Mouse (Mus musculus) ES-E14 (cell line): ENCODE measurements around the gene BC034090. TPM values are rescaled to one million over a fixed set of nuclear protein-coding genes. Genes with fewer than 3 reads are reported as not detected.
"Not testable (repeated sequence)": the region's sequence is repeated elsewhere in the genome, so short reads cannot be mapped to it uniquely, and the experiment has no call there.

Experiments
- DNase-seq: peaks from one replicate; pipeline ENCODE4 v3.0.0-alpha.2; 2013; ENCODE audit warnings: low read depth, low spot score
- H3K27ac ChIP-seq: 2 replicates; pipeline ENCODE4 v1.5.1; 2012; ENCODE audit warnings: low read depth, mild to moderate bottlenecking, low read length, moderate library complexity, mixed read lengths; ENCODE audit not compliant: poor library complexity, insufficient read depth, severe bottlenecking
- H3K36me3 ChIP-seq: 2 replicates; pipeline ENCODE4 v1.6.1; 2012; ENCODE audit warnings: mild to moderate bottlenecking, low read length, moderate library complexity, mixed read lengths; ENCODE audit not compliant: control insufficient read depth, poor library complexity, insufficient read depth, severe bottlenecking
- H3K4me1 ChIP-seq, 2 experiments: fragments of 150-350 bp in 1 of 2; sonication (generic) in 1 of 2; 2 replicates each; pipeline ENCODE4 v1.6.1; 2012; ENCODE audit warnings: low read length in 2 of 2, mild to moderate bottlenecking in 1 of 2, mixed read lengths in 1 of 2; ENCODE audit not compliant: control insufficient read depth in 2 of 2, insufficient read depth in 2 of 2, poor library complexity in 1 of 2
- H3K4me3 ChIP-seq, 2 experiments: fragments of 150-350 bp in 1 of 2; sonication (generic) in 1 of 2; 2 replicates each; pipeline ENCODE4 v1.5.1; 2012; ENCODE audit warnings: low read length in 2 of 2, low read depth in 1 of 2, mild to moderate bottlenecking in 1 of 2, mixed read lengths in 1 of 2; ENCODE audit not compliant: insufficient read depth in 1 of 2, poor library complexity in 1 of 2, severe bottlenecking in 1 of 2
- H3K9ac ChIP-seq: 2 replicates; pipeline ENCODE4 v1.6.1; 2012; ENCODE audit warnings: low read depth, mild to moderate bottlenecking, low read length, mixed read lengths; ENCODE audit not compliant: poor library complexity, insufficient read depth, severe bottlenecking
- H3K9me3 ChIP-seq: fragments of 150-350 bp; sonication (generic); 2 replicates; pipeline ENCODE4 v1.6.1; 2012; ENCODE audit warnings: low read depth, mild to moderate bottlenecking, low read length; ENCODE audit not compliant: control insufficient read depth, insufficient read depth
- CHD2 ChIP-seq: IDR thresholded peaks from 2 replicates; pipeline ENCODE4 v1.6.1; 2014; ENCODE audit warnings: mild to moderate bottlenecking, low read depth, low read length, inconsistent platforms
- HCFC1 ChIP-seq: IDR thresholded peaks from 2 replicates; pipeline ENCODE4 v1.6.1; 2012; ENCODE audit warnings: low read length, inconsistent platforms, borderline replicate concordance; ENCODE audit not compliant: insufficient read depth
- MAFK ChIP-seq: IDR thresholded peaks from 2 replicates; pipeline ENCODE4 v1.6.1; 2014; ENCODE audit warnings: mild to moderate bottlenecking, low read depth, low read length, inconsistent platforms; ENCODE audit not compliant: insufficient read depth
- ZC3H11A ChIP-seq: IDR thresholded peaks from 2 replicates; pipeline ENCODE4 v1.6.1; 2012; ENCODE audit warnings: low read depth, mild to moderate bottlenecking, inconsistent platforms, low read length, borderline replicate concordance
- ZNF384 ChIP-seq: IDR thresholded peaks from 2 replicates; pipeline ENCODE4 v1.6.1; 2012; ENCODE audit warnings: low read depth, low read length, inconsistent platforms
- in situ Hi-C, 2 experiments: fragments of 600-800 bp; cut with MboI; formaldehyde crosslinking; loops; one replicate each; pipeline ENCODE4 v1.15.1; 2025; ENCODE audit warnings: low sequenced_read_pairs in 2 of 2, inconsistent platforms in 1 of 2; ENCODE audit not compliant: unreplicated experiment in 2 of 2
- total RNA-seq: library from RNA; depleted of rRNA; stranded (reverse); fragments of 300-350 nt; gene quantifications from 2 replicates; pipeline ENCODE4 v1.2.3, GENCODE M21; 2012

The BC034090 gene
- total RNA-seq, 1 experiment, result 7.8 TPM

DNA sequence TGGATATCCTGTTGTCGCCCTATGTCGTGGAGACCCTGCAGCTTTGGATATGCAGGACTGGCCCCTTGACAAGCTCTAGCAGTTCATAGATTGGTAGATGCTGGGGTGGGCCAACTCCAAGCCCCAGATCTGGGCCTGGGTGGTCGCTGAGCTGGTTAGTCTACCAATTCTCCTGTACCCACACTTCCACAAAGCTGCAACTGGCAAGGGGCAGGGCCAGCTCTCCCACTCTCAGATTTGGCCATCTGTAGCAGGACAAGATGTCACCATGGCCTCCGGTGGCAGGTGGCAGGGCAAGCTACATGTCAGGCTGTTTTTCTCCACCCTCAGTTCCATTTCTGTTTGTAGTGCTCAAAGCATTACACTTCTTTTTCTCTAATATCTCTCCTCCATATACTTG lies 55.6 kb downstream of the BC034090 start:
- Histone ChIP-seq H3K9ac (no peak overlapping the region), H3K27ac (no peak overlapping the region), H3K4me1 (no peaks in the 10 kb centered on the region), H3K9me3 (no peaks in the 10 kb centered on the region), H3K4me3 (no peak overlapping the region), H3K36me3 (peaks cover 5% of the 10 kb centered on the region; the same call in 1 of the 2 replicates)
- in situ Hi-C loops, result no loop called here
- no peak for DNase-seq
- TF ChIP-seq ZNF384 (no peak), ZC3H11A (no peak), CHD2 (no peak), MAFK (no peak), HCFC1 (no peak)

DNA sequence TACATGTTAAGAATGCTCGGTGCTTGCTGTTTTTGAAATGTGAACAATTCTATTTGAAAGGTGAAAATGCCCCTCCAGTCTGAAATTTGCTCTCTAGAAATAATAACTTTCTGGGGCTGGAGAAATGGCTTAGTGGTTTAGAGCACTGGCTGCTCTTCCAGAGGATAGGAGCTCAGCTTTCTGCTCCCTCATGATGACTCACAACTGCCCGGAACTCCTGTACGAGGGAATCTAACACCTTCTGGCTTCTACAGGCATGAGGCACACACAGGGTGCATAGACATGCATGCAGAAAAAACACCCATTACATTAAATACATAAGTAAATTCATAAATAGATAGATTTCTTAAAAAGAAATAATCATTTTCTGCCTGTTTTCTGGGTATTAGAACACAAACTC lies 60.1 kb downstream of the BC034090 start:
- DNase-seq, result no peak
- no peaks in the 10 kb centered on the region for H3K4me1 ChIP-seq
- no peaks in the 10 kb centered on the region; the same call in 1 of the 2 replicates for H3K36me3 ChIP-seq
- no peak for TF ChIP-seq ZC3H11A
- TF ChIP-seq HCFC1, result no peak
- TF ChIP-seq MAFK, result no peak
- no peak for TF ChIP-seq ZNF384
- no peak for TF ChIP-seq CHD2
- H3K9me3 ChIP-seq, result no peaks in the 10 kb centered on the region
- no peak overlapping the region for H3K27ac ChIP-seq
- in situ Hi-C loops, result no loop called here
- H3K4me3 ChIP-seq, result no peak overlapping the region
- no peak overlapping the region for H3K9ac ChIP-seq

DNA sequence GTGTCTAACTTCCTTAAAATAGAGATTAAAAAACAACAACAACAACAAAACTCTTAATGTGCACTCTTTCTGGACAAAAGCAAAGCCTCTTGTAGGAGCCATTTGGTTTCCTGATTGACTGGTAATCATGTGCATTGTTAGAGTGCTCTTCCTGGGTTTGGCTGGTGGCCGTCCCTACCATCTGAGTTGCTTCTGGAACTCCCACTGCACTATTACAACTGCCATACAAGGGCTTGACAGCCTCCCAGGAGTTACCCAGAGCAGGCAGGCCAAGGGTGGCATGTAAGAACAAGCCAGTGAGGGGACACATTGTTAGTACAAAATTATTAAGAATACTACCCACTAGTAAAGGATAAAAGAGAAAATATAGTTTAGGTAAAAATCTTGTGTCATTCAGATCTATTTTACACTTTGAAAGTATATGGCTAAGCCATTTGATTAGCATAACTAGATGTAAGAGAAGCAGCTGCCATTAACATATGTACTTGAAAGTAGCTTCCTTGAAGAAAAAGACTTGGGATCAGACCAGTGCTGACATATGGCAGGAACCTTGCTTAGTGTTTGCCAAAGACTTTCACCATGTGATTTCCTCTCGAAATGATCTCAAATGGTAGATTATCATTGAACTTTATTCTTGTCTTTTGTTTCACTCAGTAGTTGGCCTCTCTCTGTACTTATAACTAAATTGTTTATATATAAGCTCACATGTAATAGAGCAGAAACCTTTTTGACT lies 65.9 kb downstream of the BC034090 start:
- no peak for DNase-seq
- no peak overlapping the region for H3K27ac ChIP-seq
- in situ Hi-C loops, result no loop called here
- peaks cover 2% of the 10 kb centered on the region; the same call in 1 of the 2 replicates for H3K36me3 ChIP-seq
- TF ChIP-seq ZNF384 (no peak), MAFK (no peak), ZC3H11A (no peak), HCFC1 (no peak), CHD2 (no peak)
- no peak overlapping the region for H3K4me3 ChIP-seq
- H3K9ac ChIP-seq, result no peak overlapping the region
- H3K4me1 ChIP-seq, result no peaks in the 10 kb centered on the region
- H3K9me3 ChIP-seq, result no peaks in the 10 kb centered on the region

DNA sequence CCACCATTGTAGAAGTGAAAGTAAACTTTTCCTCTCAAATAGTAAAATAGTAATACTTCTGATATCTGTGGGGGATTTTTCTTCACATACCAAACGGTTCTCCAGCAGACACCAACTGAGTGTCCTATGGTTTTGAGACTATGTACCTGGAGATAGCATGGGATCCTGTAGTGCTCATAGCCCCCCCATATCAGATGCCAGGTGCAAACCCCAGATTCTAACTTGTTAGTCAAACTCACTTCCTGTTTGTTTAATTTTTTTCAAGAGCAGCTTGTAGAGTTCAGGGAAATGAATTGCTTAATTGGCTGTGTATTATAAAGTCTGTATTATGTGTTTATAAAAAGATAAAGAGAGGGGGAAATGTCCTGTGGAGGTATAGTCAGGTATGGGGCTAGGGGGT lies 69.8 kb downstream of the BC034090 start:
- TF ChIP-seq ZNF384 (no peak), CHD2 (no peak), HCFC1 (no peak), MAFK (no peak), ZC3H11A (no peak)

DNA sequence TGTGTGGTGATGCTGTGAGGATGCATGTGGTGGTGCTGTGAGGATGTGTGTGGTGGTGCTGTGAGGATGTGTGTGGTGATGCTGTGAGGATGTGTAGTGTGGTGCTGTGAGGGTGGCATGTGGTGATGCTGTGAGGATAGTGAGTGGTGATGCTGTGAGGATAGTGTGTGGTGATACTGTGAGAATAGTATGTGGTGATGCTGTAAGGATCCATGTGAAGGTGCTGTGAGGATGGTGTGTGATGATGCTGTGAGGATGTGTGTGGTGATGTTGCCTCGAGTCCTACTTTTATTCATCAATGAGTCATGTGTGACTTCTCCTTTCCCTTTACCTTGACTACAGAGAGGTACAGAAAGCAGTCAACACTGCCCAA lies 70.6 kb downstream of the BC034090 start:
- DNase-seq, H3K4me3 ChIP-seq, H3K9me3 ChIP-seq, H3K27ac ChIP-seq, H3K4me1 ChIP-seq, H3K36me3 ChIP-seq, in situ Hi-C loops, H3K9ac ChIP-seq: not testable (repeated sequence)

More for the DNA sequence above, 69.8 kb downstream of the BC034090 start:
- H3K4me3 ChIP-seq, result no peak overlapping the region
- no peak overlapping the region for H3K27ac ChIP-seq
- H3K4me1 ChIP-seq, result no peaks in the 10 kb centered on the region
- H3K36me3 ChIP-seq, result peaks cover 2% of the 10 kb centered on the region; the same call in 1 of the 2 replicates
- no peaks in the 10 kb centered on the region for H3K9me3 ChIP-seq
- no peak for DNase-seq
- in situ Hi-C loops, result no loop called here
- no peak overlapping the region for H3K9ac ChIP-seq
